Mouse (Mus musculus) C3H10T1/2 (cell line): Measurements from ENCODE around the gene Gm13271. TPM values are rescaled to one million over a fixed set of nuclear protein-coding genes. Genes with fewer than 3 reads are reported as not detected.

Experiments used
- polyA plus RNA-seq, 2 experiments: library from polyadenylated mRNA; unstranded; fragments of >200 nt; fragmentation: generic; extraction: Trizol; gene quantifications; one replicate each; pipeline ENCODE4 v1.2.1; 2012; ENCODE audit warnings: missing spikeins in 2 of 2

Gm13271 gene
- not detected for polyA plus RNA-seq

GRCm38 (mm10) chr4:88754818-88755340 lies at the start of gene Gm13271:
TSS of gene Gm13271 (plus strand) at chr4:88754868.

GRCm38 (mm10) chr4:88721791-88722721 lies 32.6 kb upstream of the Gm13271 start, which contains the start of the genes Gm26566 and Klhl9:
TSS of gene Gm26566 (plus strand) at chr4:88721805.
TSS of gene Klhl9 (minus strand) at chr4:88722465.

GRCm38 (mm10) chr4:88759610-88760268 lies 5.1 kb downstream of the Gm13271 start, which contains the start of gene Gm13283:
TSS of gene Gm13283 (plus strand) at chr4:88760119.

GRCm38 (mm10) chr4:88773534-88773933 lies 18.9 kb downstream of the Gm13271 start, which contains the start of gene Gm13290:
TSS of gene Gm13290 (plus strand) at chr4:88773834.

GRCm38 (mm10) chr4:88776622-88777021 lies 22.0 kb downstream of the Gm13271 start, which contains the start of gene Gm13289:
TSS of gene Gm13289 (plus strand) at chr4:88776922.

GRCm38 (mm10) chr4:88779550-88779949 lies 24.9 kb downstream of the Gm13271 start, which contains the start of gene Gm13272:
TSS of gene Gm13272 (plus strand) at chr4:88779850.

GRCm38 (mm10) chr4:88781831-88782230 lies 27.2 kb downstream of the Gm13271 start, which contains the start of gene Ifnz:
TSS of gene Ifnz (plus strand) at chr4:88782131.

GRCm38 (mm10) chr4:88785409-88785808 lies 30.7 kb downstream of the Gm13271 start, which contains the start of gene Gm13276:
TSS of gene Gm13276 (plus strand) at chr4:88785709.

GRCm38 (mm10) chr4:88788402-88788801 lies 33.7 kb downstream of the Gm13271 start, which contains the start of gene Gm13277:
TSS of gene Gm13277 (plus strand) at chr4:88788632.

GRCm38 (mm10) chr4:88791250-88791649 lies 36.6 kb downstream of the Gm13271 start, which contains the start of gene Gm13278:
TSS of gene Gm13278 (plus strand) at chr4:88791550.

GRCm38 (mm10) chr4:88793936-88794675 lies 39.4 kb downstream of the Gm13271 start, which contains the start of gene Gm13275:
TSS of gene Gm13275 (plus strand) at chr4:88794487.

GRCm38 (mm10) chr4:88797097-88797496 lies 42.4 kb downstream of the Gm13271 start, which contains the start of gene Gm13279:
TSS of gene Gm13279 (plus strand) at chr4:88797397.

GRCm38 (mm10) chr4:88799365-88799764 lies 44.7 kb downstream of the Gm13271 start, which contains the start of gene Gm13285:
TSS of gene Gm13285 (plus strand) at chr4:88799665.

GRCm38 (mm10) chr4:88802954-88803353 lies 48.3 kb downstream of the Gm13271 start, which contains the start of gene Gm13287:
TSS of gene Gm13287 (plus strand) at chr4:88803254.

Other genes starting within 250 kb of the Gm13271 start
- gene Ifnb1, start 232.1 kb upstream of the Gm13271 start, polyA plus RNA-seq = not detected
- gene Ifna15, start 196.6 kb upstream of the Gm13271 start, polyA plus RNA-seq = not detected
- gene Ifna14, start 183.1 kb upstream of the Gm13271 start, polyA plus RNA-seq = not detected
- not detected for gene Ifna9, start 162.5 kb upstream of the Gm13271 start, polyA plus RNA-seq
- gene Ifna12, start 151.5 kb upstream of the Gm13271 start, polyA plus RNA-seq = not detected
- gene C87499, start 120.5 kb upstream of the Gm13271 start, polyA plus RNA-seq = not detected
- gene Ifna13, start 110.4 kb upstream of the Gm13271 start, polyA plus RNA-seq = not detected
- gene Ifna16, start 77.9 kb upstream of the Gm13271 start, polyA plus RNA-seq = not detected
- gene Ifna2, start 71.0 kb upstream of the Gm13271 start, polyA plus RNA-seq = not detected
- gene Ifnab, start 63.5 kb upstream of the Gm13271 start, polyA plus RNA-seq = under 1 TPM in 1 of 2 experiments, not detected in 1; 0.05 TPM
- gene Gm26566, start 33.1 kb upstream of the Gm13271 start, polyA plus RNA-seq = 1 to 10 TPM in 1 of 2 experiments, under 1 TPM in 1; 0.08 to 1.1 TPM
- gene Klhl9, start 32.4 kb upstream of the Gm13271 start, polyA plus RNA-seq = 10 to 100 TPM in 1 of 2 experiments, 1 to 10 TPM in 1; 1.1 to 12.5 TPM
- gene Gm13283, start 5.3 kb downstream of the Gm13271 start, polyA plus RNA-seq = not detected
- gene Gm13290, start 19.0 kb downstream of the Gm13271 start, polyA plus RNA-seq = 1 to 10 TPM; 1.2 to 3.1 TPM
- not detected for gene Gm13289, start 22.1 kb downstream of the Gm13271 start, polyA plus RNA-seq
- under 1 TPM; 0.21 to 0.38 TPM for gene Gm13272, start 25.0 kb downstream of the Gm13271 start, polyA plus RNA-seq
- not detected for gene Ifnz, start 27.3 kb downstream of the Gm13271 start, polyA plus RNA-seq
- 1 to 10 TPM in 1 of 2 experiments, under 1 TPM in 1; 0.42 to 1.7 TPM for gene Gm13276, start 30.8 kb downstream of the Gm13271 start, polyA plus RNA-seq
- gene Gm13277, start 33.8 kb downstream of the Gm13271 start, polyA plus RNA-seq = not detected
- not detected for gene Gm13278, start 36.7 kb downstream of the Gm13271 start, polyA plus RNA-seq
- gene Gm13275, start 39.6 kb downstream of the Gm13271 start, polyA plus RNA-seq = 1 to 10 TPM in 1 of 2 experiments, under 1 TPM in 1; 0.14 to 1.1 TPM
- not detected for gene Gm13279, start 42.5 kb downstream of the Gm13271 start, polyA plus RNA-seq
- gene Gm13285, start 44.8 kb downstream of the Gm13271 start, polyA plus RNA-seq = not detected
- 1 to 10 TPM in 1 of 2 experiments, under 1 TPM in 1; 0.14 to 1.1 TPM for gene Gm13287, start 48.4 kb downstream of the Gm13271 start, polyA plus RNA-seq
- gene Gm13288, start 50.7 kb downstream of the Gm13271 start, polyA plus RNA-seq = under 1 TPM; 0.05 to 0.50 TPM
- not detected for gene Ifna7, start 61.4 kb downstream of the Gm13271 start, polyA plus RNA-seq
- gene Ifna11, start 65.1 kb downstream of the Gm13271 start, polyA plus RNA-seq = not detected
- not detected for gene Ifna6, start 72.5 kb downstream of the Gm13271 start, polyA plus RNA-seq
- not detected for gene Ifna5, start 80.7 kb downstream of the Gm13271 start, polyA plus RNA-seq
- not detected for gene Ifna4, start 87.0 kb downstream of the Gm13271 start, polyA plus RNA-seq
- not detected for gene Ifna1, start 95.2 kb downstream of the Gm13271 start, polyA plus RNA-seq
- gene Ifne, start 125.3 kb downstream of the Gm13271 start, polyA plus RNA-seq = under 1 TPM in 1 of 2 experiments, not detected in 1; 0.08 TPM